Comparison of ENCODE assay signal across 14 mouse cellular contexts in the genomic region with DNA sequence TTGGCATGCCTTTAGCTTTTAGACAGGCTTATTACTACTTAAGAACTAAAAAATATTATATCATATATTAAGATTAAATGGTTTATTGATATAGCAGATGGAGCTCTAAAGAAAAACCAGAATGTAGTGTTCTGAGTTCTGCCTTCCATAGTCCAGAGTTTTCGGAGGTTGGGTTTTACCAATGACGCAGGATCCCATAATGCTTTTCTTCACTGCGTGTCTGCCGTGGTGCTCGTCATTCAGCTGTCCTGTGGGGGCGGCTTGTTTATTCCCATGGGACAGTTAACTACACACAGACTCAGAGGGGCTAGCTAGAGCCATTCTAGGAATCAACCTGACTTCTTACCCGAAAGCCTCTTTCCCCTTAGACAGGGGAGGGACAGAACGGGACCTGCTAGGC.
"Had no signal": no experiment of that assay in that cellular context is flagged by ENCODE, and none has a peak within 500 bp of the region (broad histone marks: within the 10 kb centered on the region; RNA-seq: fewer than 3 reads in every experiment).

No protein-coding gene starts in this region.

- H3K4me3 ChIP-seq: left cerebral cortex, adult 2 months; limb, embryonic 15.5 days; liver, embryonic 12.5 days; lung, embryonic 15.5 days; megakaryocyte, embryonic 14.5 days; midbrain, embryonic 12.5 days; stomach, embryonic 15.5 days had no signal

- H3K4me1 ChIP-seq: limb, embryonic 15.5 days; liver, embryonic 12.5 days; lung, embryonic 15.5 days; megakaryocyte, embryonic 14.5 days; stomach, embryonic 15.5 days had no signal

- H3K9ac ChIP-seq: limb, embryonic 15.5 days; liver, embryonic 12.5 days; lung, embryonic 15.5 days; midbrain, embryonic 12.5 days; stomach, embryonic 15.5 days had no signal

- H3K36me3 ChIP-seq: limb, embryonic 15.5 days; liver, embryonic 12.5 days; lung, embryonic 15.5 days; midbrain, embryonic 12.5 days; stomach, embryonic 15.5 days had no signal

- H3K27ac ChIP-seq: left cerebral cortex, adult 2 months; limb, embryonic 15.5 days; liver, embryonic 12.5 days; lung, embryonic 15.5 days; macrophage; midbrain, embryonic 12.5 days; stomach, embryonic 15.5 days had no signal

- H3K9me3 ChIP-seq: limb, embryonic 15.5 days; liver, embryonic 12.5 days; lung, embryonic 15.5 days; midbrain, embryonic 12.5 days; stomach, embryonic 15.5 days had no signal

- DNase-seq: kidney, adult 2 months; kidney, postnatal 4 days; lung, postnatal 14 days; right cerebral cortex, postnatal 14 days; thymus, adult 2 months; thymus, postnatal 25 days had no signal
